Mouse (Mus musculus) naive thymus-derived CD4-positive, alpha-beta T cell, adult 2 months (primary cell): ENCODE results near the gene Pfn3.

ENCODE experiments used
- DNase-seq: peaks from one replicate; pipeline ENCODE4 v3.0.0-alpha.2; 2011; ENCODE audit warnings: low read depth

Pfn3 gene

GRCm38 (mm10) chr13:55430566-55430965 is 15.5 kb upstream of the Pfn3 start:
- DNase-seq, result no peak

- no peak for DNase-seq
These were observed 14.3 kb upstream of the Pfn3 start for GRCm38 (mm10) chr13:55429226-55429888.

- no peak for DNase-seq
These were observed 11.6 kb upstream of the Pfn3 start, which contains the start of gene F12 for GRCm38 (mm10) chr13:55426613-55427012. TSS of gene F12 (minus strand) at chr13:55426793.

GRCm38 (mm10) chr13:55420933-55421800 is 6.1 kb upstream of the Pfn3 start:
- peak; percentile 90 for DNase-seq

GRCm38 (mm10) chr13:55420018-55420932 is 5.2 kb upstream of the Pfn3 start:
- peak; percentile 43 for DNase-seq

- no peak for DNase-seq
These were observed 4.1 kb upstream of the Pfn3 start for GRCm38 (mm10) chr13:55419142-55419541.

- peak; percentile 93 for DNase-seq
These were observed 3.0 kb upstream of the Pfn3 start for GRCm38 (mm10) chr13:55418004-55418403.

GRCm38 (mm10) chr13:55413333-55413732 is 1.7 kb downstream of the Pfn3 start:
- no peak for DNase-seq

GRCm38 (mm10) chr13:55412643-55413307 is 2.3 kb downstream of the Pfn3 start:
- DNase-seq, result no peak

GRCm38 (mm10) chr13:55411826-55412225 is 3.2 kb downstream of the Pfn3 start:
- DNase-seq, result no peak

- DNase-seq, result no peak
These were observed 6.4 kb downstream of the Pfn3 start for GRCm38 (mm10) chr13:55408546-55409120.

GRCm38 (mm10) chr13:55407341-55407740 is 7.7 kb downstream of the Pfn3 start:
- DNase-seq, result no peak

- no peak for DNase-seq
These were observed 9.1 kb downstream of the Pfn3 start for GRCm38 (mm10) chr13:55405783-55406390.

- peak; percentile 94 for DNase-seq
These were observed 9.9 kb downstream of the Pfn3 start for GRCm38 (mm10) chr13:55404853-55405782.

GRCm38 (mm10) chr13:55403935-55404852 is 10.8 kb downstream of the Pfn3 start:
- DNase-seq, result peak; percentile 46

- no peak for DNase-seq
These were observed 11.8 kb downstream of the Pfn3 start for GRCm38 (mm10) chr13:55403266-55403665.

- no peak for DNase-seq
These were observed 15.0 kb downstream of the Pfn3 start for GRCm38 (mm10) chr13:55400039-55400346.

- no peak for DNase-seq
These were observed 15.6 kb downstream of the Pfn3 start for GRCm38 (mm10) chr13:55399300-55400038.
